Mouse (Mus musculus): Measurements from ENCODE around the gene Lrp6. TPM values are rescaled to one million over a fixed set of nuclear protein-coding genes. Genes with fewer than 3 reads are reported as not detected.

Gene Lrp6
- polyA plus RNA-seq, 1 experiment from 2014 or later = 57.6 TPM

GRCm38 (mm10) chr6:134470857-134471256, 95.9 kb downstream of the Lrp6 start:
- WGBS (ENCODE audit: missing documents) = 87% methylated on average over 14 of the region's 14 CpGs
- Histone ChIP-seq H3K27ac (no peak overlapping the region), H3K36me3 (ENCODE audit: inconsistent target) (peaks cover 45% of the 10 kb centered on the region), H3K79me2 (ENCODE audit: inconsistent target) (no peaks in the 10 kb centered on the region; the same call in 1 of the 2 replicates), H3K4me3 (ENCODE audit: inconsistent target) (no peak overlapping the region)

GRCm38 (mm10) chr6:134469297-134469696, 97.5 kb downstream of the Lrp6 start:
- WGBS (ENCODE audit: missing documents) = 92% methylated on average over 2 of the region's 2 CpGs

GRCm38 (mm10) chr6:134466671-134467229, 100.0 kb downstream of the Lrp6 start:
- 97% methylated on average over 10 of the region's 10 CpGs for WGBS (ENCODE audit: missing documents)
- H3K4me3 ChIP-seq (ENCODE audit: inconsistent target) = no peak overlapping the region
- H3K36me3 ChIP-seq (ENCODE audit: inconsistent target) = peaks cover 69% of the 10 kb centered on the region
- no peak overlapping the region for H3K27ac ChIP-seq
- H3K79me2 ChIP-seq (ENCODE audit: inconsistent target) = no peaks in the 10 kb centered on the region

More at GRCm38 (mm10) chr6:134469297-134469696, 97.5 kb downstream of the Lrp6 start:
- no peaks in the 10 kb centered on the region for H3K79me2 ChIP-seq (ENCODE audit: inconsistent target)
- H3K27ac ChIP-seq = no peak overlapping the region
- no peak overlapping the region for H3K4me3 ChIP-seq (ENCODE audit: inconsistent target)
- peaks cover 55% of the 10 kb centered on the region for H3K36me3 ChIP-seq (ENCODE audit: inconsistent target)

- Histone ChIP-seq H3K27ac (no peak overlapping the region), H3K4me3 (ENCODE audit: inconsistent target) (no peak overlapping the region), H3K36me3 (ENCODE audit: inconsistent target) (peaks cover 85% of the 10 kb centered on the region), H3K79me2 (ENCODE audit: inconsistent target) (no peaks in the 10 kb centered on the region)
- WGBS (ENCODE audit: missing documents) = 80% methylated on average over 6 of the region's 6 CpGs
Measured at GRCm38 (mm10) chr6:134461175-134461574, 105.6 kb downstream of the Lrp6 start.

GRCm38 (mm10) chr6:134458376-134458775, 108.4 kb downstream of the Lrp6 start:
- no peak overlapping the region for H3K27ac ChIP-seq
- no peak overlapping the region for H3K4me3 ChIP-seq (ENCODE audit: inconsistent target)
- H3K36me3 ChIP-seq (ENCODE audit: inconsistent target) = peaks cover 89% of the 10 kb centered on the region
- 92% methylated on average over 1 of the region's 1 CpGs for WGBS (ENCODE audit: missing documents)
- no peaks in the 10 kb centered on the region for H3K79me2 ChIP-seq (ENCODE audit: inconsistent target)

GRCm38 (mm10) chr6:134454093-134454492, 112.7 kb downstream of the Lrp6 start:
- 100% methylated on average over 1 of the region's 1 CpGs for WGBS (ENCODE audit: missing documents)
- Histone ChIP-seq H3K36me3 (ENCODE audit: inconsistent target) (peaks cover 96% of the 10 kb centered on the region), H3K4me3 (ENCODE audit: inconsistent target) (no peak overlapping the region), H3K79me2 (ENCODE audit: inconsistent target) (no peaks in the 10 kb centered on the region), H3K27ac (no peak overlapping the region)

- Histone ChIP-seq H3K36me3 (ENCODE audit: inconsistent target) (peaks cover 75% of the 10 kb centered on the region), H3K27ac (no peak overlapping the region), H3K79me2 (ENCODE audit: inconsistent target) (no peaks in the 10 kb centered on the region), H3K4me3 (ENCODE audit: inconsistent target) (no peak overlapping the region)
- WGBS (ENCODE audit: missing documents) = 93% methylated on average over 13 of the region's 14 CpGs
Measured at GRCm38 (mm10) chr6:134450661-134451119, 116.1 kb downstream of the Lrp6 start.

- no peak overlapping the region for H3K4me3 ChIP-seq (ENCODE audit: inconsistent target)
- H3K79me2 ChIP-seq (ENCODE audit: inconsistent target) = no peaks in the 10 kb centered on the region
- peaks cover 68% of the 10 kb centered on the region for H3K36me3 ChIP-seq (ENCODE audit: inconsistent target)
- H3K27ac ChIP-seq = no peak overlapping the region
- 92% methylated on average over 11 of the region's 11 CpGs for WGBS (ENCODE audit: missing documents)
Measured at GRCm38 (mm10) chr6:134449958-134450357, 116.8 kb downstream of the Lrp6 start.

GRCm38 (mm10) chr6:134448451-134448850, 118.3 kb downstream of the Lrp6 start:
- 95% methylated on average over 12 of the region's 12 CpGs for WGBS (ENCODE audit: missing documents)
- Histone ChIP-seq H3K27ac (no peak overlapping the region), H3K4me3 (ENCODE audit: inconsistent target) (no peak overlapping the region), H3K79me2 (ENCODE audit: inconsistent target) (no peaks in the 10 kb centered on the region), H3K36me3 (ENCODE audit: inconsistent target) (peaks cover 53% of the 10 kb centered on the region)

- WGBS (ENCODE audit: missing documents) = 93% methylated on average over 5 of the region's 5 CpGs
- Histone ChIP-seq H3K4me3 (ENCODE audit: inconsistent target) (no peak overlapping the region), H3K79me2 (ENCODE audit: inconsistent target) (no peaks in the 10 kb centered on the region), H3K27ac (no peak overlapping the region), H3K36me3 (ENCODE audit: inconsistent target) (peaks cover 11% of the 10 kb centered on the region; the same call in 1 of the 2 replicates)
Measured at GRCm38 (mm10) chr6:134443925-134444324, 122.8 kb downstream of the Lrp6 start.

- Histone ChIP-seq H3K4me3 (ENCODE audit: inconsistent target) (no peak overlapping the region), H3K27ac (no peak overlapping the region), H3K36me3 (ENCODE audit: inconsistent target) (peaks cover 11% of the 10 kb centered on the region; the same call in 1 of the 2 replicates), H3K79me2 (ENCODE audit: inconsistent target) (no peaks in the 10 kb centered on the region)
- WGBS (ENCODE audit: missing documents) = 65% methylated on average over 9 of the region's 9 CpGs
Measured at GRCm38 (mm10) chr6:134443198-134443904, 123.4 kb downstream of the Lrp6 start.

GRCm38 (mm10) chr6:134442219-134442618, 124.5 kb downstream of the Lrp6 start:
- 86% methylated on average over 5 of the region's 5 CpGs for WGBS (ENCODE audit: missing documents)
- no peak overlapping the region for H3K4me3 ChIP-seq (ENCODE audit: inconsistent target)
- no peak overlapping the region for H3K27ac ChIP-seq
- H3K79me2 ChIP-seq (ENCODE audit: inconsistent target) = no peaks in the 10 kb centered on the region
- H3K36me3 ChIP-seq (ENCODE audit: inconsistent target) = peaks cover 11% of the 10 kb centered on the region; the same call in 1 of the 2 replicates

- H3K27ac ChIP-seq = no peak overlapping the region
- 82% methylated on average over 3 of the region's 3 CpGs for WGBS (ENCODE audit: missing documents)
- H3K79me2 ChIP-seq (ENCODE audit: inconsistent target) = no peaks in the 10 kb centered on the region
- no peak overlapping the region for H3K4me3 ChIP-seq (ENCODE audit: inconsistent target)
- peaks cover 11% of the 10 kb centered on the region; the same call in 1 of the 2 replicates for H3K36me3 ChIP-seq (ENCODE audit: inconsistent target)
Measured at GRCm38 (mm10) chr6:134441716-134442115, 125.0 kb downstream of the Lrp6 start.

GRCm38 (mm10) chr6:134440023-134440422, 126.7 kb downstream of the Lrp6 start:
- WGBS (ENCODE audit: missing documents) = 80% methylated on average over 10 of the region's 10 CpGs
- Histone ChIP-seq H3K79me2 (ENCODE audit: inconsistent target) (no peaks in the 10 kb centered on the region), H3K27ac (no peak overlapping the region), H3K4me3 (ENCODE audit: inconsistent target) (no peak overlapping the region), H3K36me3 (ENCODE audit: inconsistent target) (no peaks in the 10 kb centered on the region)

GRCm38 (mm10) chr6:134439401-134440021, 127.3 kb downstream of the Lrp6 start:
- Histone ChIP-seq H3K27ac (no peak overlapping the region), H3K36me3 (ENCODE audit: inconsistent target) (no peaks in the 10 kb centered on the region), H3K79me2 (ENCODE audit: inconsistent target) (no peaks in the 10 kb centered on the region), H3K4me3 (ENCODE audit: inconsistent target) (no peak overlapping the region)
- 76% methylated on average over 20 of the region's 23 CpGs for WGBS (ENCODE audit: missing documents)
